Mouse (Mus musculus) layer of hippocampus, adult 11-12 months (tissue): Measurements from ENCODE around the gene Pde11a.

Experiments
- DNase-seq: peaks from one replicate; pipeline ENCODE4 v3.0.0; 2022; ENCODE audit warnings: low spot score

The Pde11a gene

DNA sequence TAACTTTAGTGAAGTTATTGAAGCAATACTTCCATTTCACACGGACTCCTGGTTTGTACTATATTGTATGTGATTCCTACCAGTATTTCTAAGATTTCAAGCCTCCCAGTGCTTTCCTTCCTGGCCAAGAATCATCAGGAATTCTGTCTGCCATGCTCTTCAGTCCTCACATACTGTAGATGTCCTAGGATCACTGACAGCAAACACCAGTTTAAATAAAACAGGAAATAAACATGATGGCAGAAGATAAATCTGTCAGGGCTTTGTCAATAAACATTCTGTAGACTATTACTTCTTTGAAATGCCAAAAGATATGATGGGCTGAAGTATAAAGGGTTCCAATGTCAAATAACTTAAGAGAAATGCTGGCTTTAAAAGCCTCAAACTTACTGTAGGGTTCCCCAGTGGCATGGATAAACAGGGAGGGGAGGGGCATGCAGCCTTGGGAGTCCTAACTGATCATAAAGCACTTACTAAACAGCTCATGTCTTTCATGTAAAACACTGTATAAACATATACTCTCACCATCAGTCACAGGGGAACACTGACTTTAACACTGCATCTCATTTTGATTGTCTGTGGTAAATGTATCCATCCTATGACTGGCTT, 285.6 kb downstream of the Pde11a start:
- no peak for DNase-seq

- no peak for DNase-seq
These were observed 287.2 kb downstream of the Pde11a start for GRCm38 (mm10) chr2:76051385-76051784.

- no peak for DNase-seq
These were observed 287.7 kb downstream of the Pde11a start for GRCm38 (mm10) chr2:76050911-76051310.

DNA sequence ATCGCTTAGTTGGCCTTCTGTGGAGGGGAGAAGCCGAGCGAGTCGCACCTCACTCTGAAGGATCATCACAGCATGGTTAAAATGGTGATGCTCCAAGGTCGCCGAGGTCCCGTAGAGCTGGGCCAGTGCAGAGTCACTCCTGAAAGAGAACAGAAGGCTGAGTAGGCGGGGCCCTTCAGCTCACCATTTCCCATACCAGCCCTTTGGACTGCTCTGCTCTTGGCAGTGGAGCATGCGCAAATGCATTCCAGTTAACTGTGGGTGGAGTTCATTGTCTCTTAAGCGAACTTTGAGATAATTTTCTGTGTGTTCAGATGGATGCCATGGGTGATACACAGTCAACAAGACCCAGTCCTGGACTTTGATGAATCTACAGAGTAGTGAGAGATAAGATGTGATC, 288.5 kb downstream of the Pde11a start:
- no peak for DNase-seq

- DNase-seq = no peak
These were observed 289.0 kb downstream of the Pde11a start for GRCm38 (mm10) chr2:76049529-76049928.

- DNase-seq = no peak
These were observed 290.8 kb downstream of the Pde11a start for GRCm38 (mm10) chr2:76047740-76048139.

DNA sequence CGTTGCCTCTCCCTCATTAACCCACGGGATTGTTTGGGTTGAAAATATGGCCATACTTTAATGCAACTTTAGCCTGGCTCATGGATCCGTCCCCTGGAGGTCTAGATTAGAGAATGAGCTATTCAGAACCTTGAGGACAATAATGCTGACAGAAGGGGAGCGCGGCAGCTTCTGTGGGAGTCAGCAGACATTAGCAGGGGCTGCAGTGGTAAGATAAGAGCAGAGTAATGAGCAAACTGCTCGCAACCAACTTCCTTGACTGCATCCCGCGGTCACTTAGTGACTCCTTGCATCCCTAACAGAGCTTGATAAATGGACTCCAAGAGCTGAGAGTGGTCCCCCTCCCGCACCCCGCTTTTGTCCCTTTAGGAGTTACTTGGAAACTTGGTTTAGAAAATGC, 296.4 kb downstream of the Pde11a start:
- DNase-seq = no peak

GRCm38 (mm10) chr2:76040116-76040515, 298.5 kb downstream of the Pde11a start:
- no peak for DNase-seq

DNA sequence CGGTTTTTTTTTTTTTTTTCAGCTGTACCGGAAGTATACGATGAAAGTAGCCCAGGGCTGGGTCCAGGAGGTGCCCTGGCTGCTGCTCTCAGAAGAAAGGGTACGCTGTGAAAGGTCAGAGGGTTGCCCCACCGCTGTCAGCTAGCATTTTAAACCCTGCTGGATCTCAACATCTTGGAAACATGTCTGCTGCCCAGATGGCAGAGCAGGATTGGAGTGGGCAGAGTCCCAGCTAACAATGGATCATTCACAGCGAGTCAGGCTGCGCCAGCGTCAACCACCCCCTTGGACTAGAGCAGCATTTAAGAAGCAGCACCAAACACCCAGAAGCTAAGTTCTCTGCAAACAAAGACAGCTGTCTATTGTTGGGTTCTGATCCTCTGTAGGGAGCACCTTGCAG, 308.5 kb downstream of the Pde11a start:
- DNase-seq = peak; percentile 83

DNA sequence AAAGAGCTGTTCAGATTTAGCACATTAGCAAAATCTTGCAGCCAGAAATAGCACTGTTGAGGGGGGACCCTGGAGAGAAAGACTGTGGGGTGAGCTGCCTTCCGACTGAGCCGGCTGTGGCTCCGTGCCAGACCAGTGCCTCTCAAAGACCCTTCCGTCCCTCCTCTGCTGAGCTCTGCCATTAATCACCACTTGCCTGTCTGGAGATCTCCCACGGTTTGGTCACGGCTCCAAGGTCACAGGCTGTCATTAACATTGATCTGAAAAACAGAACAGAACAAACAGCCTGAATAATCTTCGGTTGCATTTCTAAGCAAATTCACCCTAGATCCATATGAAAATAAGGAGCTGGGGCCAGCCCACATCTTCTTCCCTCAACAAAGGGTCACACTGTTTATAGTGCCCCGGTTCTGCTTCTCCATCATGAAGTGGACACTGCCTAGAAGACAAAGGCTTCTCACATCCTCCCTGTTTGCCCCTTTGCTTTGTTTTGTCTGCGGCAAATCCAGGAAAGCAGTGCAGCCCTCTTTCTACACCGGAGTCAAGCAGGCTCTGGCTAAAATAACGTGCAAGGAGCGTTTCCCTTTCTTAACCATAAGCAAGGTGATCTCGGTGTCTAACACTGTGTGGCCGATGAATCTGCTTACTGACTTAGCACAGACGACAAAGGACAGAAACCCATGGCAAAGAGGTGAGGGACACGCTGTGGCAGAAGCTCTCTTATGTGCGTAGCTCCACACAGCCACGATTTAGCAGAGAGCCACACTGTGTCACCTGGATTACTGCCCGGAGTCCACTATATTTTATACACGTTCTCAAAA, 309.3 kb downstream of the Pde11a start:
- DNase-seq = peak; percentile 29

DNA sequence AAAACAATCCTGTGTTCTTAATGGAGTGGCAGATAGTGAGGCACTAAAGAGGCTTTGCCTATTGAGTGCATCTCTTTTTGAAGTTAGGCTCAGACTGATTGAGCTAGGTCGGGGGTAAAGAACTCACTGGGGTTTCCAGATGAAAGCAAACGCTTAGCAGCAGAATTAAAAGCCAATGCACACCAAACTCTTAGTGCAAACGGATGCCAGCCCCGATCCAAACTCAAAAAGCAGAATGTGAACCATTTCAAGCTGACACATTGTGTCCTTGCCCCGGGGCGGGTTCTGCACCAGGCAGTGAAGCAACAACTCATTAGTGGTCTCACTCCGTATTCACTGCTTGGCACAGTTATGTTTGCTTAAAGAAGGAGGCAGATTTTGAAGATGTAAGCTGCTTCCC, 321.7 kb downstream of the Pde11a start:
- no peak for DNase-seq

- no peak for DNase-seq
These were observed 322.4 kb downstream of the Pde11a start for GRCm38 (mm10) chr2:76016136-76016535.

DNA sequence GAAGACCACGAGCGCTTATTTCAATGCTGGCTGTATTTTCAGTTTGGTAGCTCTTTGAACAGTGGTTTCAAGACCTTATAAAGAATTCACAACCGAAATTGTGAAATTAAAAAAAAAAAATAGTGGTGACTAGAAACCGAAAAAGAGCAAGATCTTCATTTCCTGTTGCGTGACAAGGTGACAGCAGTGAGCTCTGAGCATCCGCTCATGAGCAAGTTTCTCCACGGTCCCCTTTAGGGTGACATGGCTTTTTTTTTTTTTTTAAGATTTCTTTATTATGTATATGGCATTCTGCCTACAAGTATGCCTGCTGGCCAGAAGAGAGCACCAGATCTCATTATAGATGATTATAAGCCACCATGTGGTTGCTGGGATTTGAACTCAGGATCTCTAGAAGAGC, 323.1 kb downstream of the Pde11a start:
- no peak for DNase-seq

- DNase-seq = no peak
These were observed 323.9 kb downstream of the Pde11a start for GRCm38 (mm10) chr2:76014659-76015058.

DNA sequence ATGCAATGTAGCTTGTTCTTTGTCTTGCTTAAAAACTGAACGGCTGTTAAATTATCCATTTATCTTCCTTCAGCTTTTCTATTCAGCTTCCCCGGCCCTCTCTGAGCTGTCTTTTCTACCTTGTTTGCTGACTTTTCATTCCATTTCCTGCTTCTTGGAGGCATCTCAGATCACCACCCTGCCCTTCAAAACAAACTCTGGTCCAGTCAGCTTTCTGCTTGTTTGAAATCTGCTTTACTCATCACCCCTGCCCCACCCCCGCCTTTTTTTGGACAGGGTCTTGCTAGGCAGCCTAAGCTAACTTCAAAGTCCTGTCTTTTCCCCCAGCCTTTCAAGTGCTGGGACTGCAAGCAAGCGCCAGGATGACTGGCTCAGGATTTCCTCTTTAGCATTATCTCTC, 332.4 kb downstream of the Pde11a start:
- no peak for DNase-seq

- no peak for DNase-seq
These were observed 335.7 kb downstream of the Pde11a start for GRCm38 (mm10) chr2:76002899-76003298.

DNA sequence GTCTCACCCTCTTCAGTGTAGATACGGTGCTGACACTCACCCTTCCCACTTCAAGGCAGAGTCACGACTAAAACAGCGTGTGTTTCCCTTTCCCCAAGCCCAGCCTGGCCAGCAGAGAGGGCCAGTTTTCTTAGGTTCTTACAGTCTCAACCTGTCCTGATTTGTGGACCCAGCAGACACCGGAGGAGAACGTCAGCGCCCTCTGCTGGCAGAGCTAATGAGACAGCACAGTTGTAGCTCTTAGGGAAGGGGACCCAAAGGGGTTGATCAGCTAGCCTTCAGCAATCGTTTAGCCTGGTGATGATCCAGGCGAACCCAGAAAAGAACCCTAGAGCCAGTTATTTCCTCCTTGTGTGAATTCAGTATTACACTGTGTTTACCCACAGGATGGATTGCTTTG, 337.2 kb downstream of the Pde11a start:
- DNase-seq = peak; percentile 74

DNA sequence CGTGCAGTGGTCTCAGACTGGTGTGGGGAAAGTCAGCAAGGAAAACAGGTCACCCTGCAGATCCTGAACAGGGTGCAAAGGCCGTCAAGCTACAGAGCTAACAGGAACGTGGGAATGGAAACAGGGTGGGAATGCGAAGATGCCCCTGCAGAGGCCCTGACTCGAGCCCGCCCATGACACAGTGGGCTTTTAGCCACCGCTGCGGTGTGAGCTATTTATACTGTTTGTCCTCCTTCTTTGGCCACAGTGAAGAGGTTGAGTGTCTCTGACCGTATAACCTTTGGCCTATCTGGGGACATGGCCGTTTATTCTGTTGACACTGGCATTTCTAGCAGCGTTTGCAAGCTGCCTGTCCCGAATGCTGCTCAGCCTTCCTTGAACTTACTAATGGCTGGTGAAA, 338.9 kb downstream of the Pde11a start:
- no peak for DNase-seq

- peak; percentile 55 for DNase-seq
These were observed 339.9 kb downstream of the Pde11a start for GRCm38 (mm10) chr2:75998692-75999091.

- no peak for DNase-seq
These were observed 340.8 kb downstream of the Pde11a start for GRCm38 (mm10) chr2:75997726-75998125.

DNA sequence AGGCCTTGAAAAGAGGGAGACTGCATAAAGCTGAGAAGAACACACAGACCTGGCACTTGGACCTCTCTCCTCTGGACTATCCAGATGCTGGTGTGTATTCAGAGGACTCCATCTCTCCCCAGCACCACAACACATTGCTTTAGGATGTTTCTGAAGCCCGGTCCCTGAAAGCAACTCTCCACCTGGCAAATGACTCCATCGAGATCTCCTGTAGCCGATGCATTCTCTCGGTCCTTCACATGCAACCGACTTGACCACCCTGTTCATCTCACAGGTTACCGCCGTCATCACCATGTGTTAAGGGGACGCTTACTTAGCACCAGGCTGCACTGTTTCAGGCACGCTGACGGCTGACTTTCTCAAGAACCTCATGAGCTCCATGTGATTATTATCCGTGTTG, 343.7 kb downstream of the Pde11a start:
- no peak for DNase-seq

GRCm38 (mm10) chr2:75991581-75992205, 346.9 kb downstream of the Pde11a start:
- no peak for DNase-seq

- DNase-seq = peak; percentile 68
These were observed 347.6 kb downstream of the Pde11a start for GRCm38 (mm10) chr2:75990885-75991539.
